Mouse (Mus musculus): ENCODE results near the gene Vmn1r230. TPM values are rescaled to one million over a fixed set of nuclear protein-coding genes. Genes with fewer than 3 reads are reported as not detected.

Vmn1r230 gene
- 0.24 TPM in 1 of 2 replicates, not detected in the other for polyA plus RNA-seq (2015; fragmentation: Nextera tagmentation; extraction: Ambion mirVana)

DNA sequence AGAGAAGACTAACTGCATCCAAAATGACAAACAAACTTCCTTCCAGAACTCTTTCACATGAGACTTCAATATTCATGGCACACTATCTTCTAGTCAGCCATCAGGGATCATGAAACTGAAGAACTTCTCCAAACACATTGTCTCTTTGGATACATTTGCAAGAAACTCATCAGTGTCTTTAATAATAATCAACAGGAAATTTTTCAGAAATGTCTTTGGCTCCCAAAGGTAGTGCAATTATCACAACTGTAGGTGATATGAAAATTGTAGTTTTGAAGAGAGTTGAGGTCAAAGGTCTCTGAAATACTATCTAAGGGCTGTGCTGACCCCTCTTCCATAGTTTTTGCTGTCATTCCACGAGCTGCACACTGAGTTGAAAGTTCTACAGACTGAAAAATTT lies at the start of gene Vmn1r230:
TSS of gene Vmn1r230 (plus strand) at position 301 of the 400 bp plus-strand sequence.
- Histone ChIP-seq H3K9ac (no peak within 1 kb of the TSS), H3K4me3 (replicated peaks) (no peak within 1 kb of the TSS), H3K36me3 (no peaks in the 10 kb centered on the region), H3K27ac (replicated peaks) (no peak within 1 kb of the TSS), H3K27me3 (no peaks in the 10 kb centered on the region), H3K4me1 (no peaks in the 10 kb centered on the region), H3K9me3 (replicated peaks) (no peaks in the 10 kb centered on the region), H3K4me2 (replicated peaks) (no peak within 1 kb of the TSS)
- WGBS: 15% methylated on average over 1 of the region's 1 CpGs
- ATAC-seq (ENCODE audit: insufficient number of reproducible peaks, low FRiP score, low TSS enrichment, low read depth): no peak

DNA sequence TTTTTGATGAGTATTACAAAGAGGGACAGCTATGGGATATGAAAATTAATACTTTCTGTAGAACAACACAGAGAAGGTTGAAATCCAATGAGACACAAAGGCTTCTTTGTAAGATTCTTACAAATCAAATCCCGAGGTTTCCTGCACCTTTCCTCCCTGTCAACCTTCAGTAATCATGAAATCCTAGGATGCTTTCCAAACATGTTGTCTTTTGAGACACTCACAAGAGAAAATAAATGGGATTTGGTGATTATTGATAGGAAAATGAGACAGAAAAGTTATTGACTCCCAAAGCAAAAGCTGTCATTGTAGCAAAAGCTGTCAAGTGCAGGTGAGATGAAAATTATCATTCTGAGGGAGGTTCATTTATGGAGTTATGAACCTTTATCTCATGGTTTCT lies 29.0 kb upstream of the Vmn1r230 start, which contains the start of gene Vmn1r229:
TSS of gene Vmn1r229 (plus strand) at position 301 of the 400 bp plus-strand sequence.
- Histone ChIP-seq H3K9ac (no peak within 1 kb of the TSS), H3K27ac (replicated peaks) (no peak within 1 kb of the TSS), H3K4me1 (no peaks in the 10 kb centered on the region), H3K27me3 (no peaks in the 10 kb centered on the region), H3K36me3 (no peaks in the 10 kb centered on the region), H3K4me3 (replicated peaks) (no peak within 1 kb of the TSS), H3K4me2 (replicated peaks) (no peak within 1 kb of the TSS), H3K9me3 (replicated peaks) (no peaks in the 10 kb centered on the region)
- WGBS: 61% methylated on average over 1 of the region's 1 CpGs
- no peak for ATAC-seq (ENCODE audit: insufficient number of reproducible peaks, low FRiP score, low TSS enrichment, low read depth)

Other genes with a start within 250 kb of the Vmn1r230 start
- 0.01 and 0.04 TPM in 2 replicates for gene Vmn2r110, start 244.0 kb upstream of the Vmn1r230 start, polyA plus RNA-seq (2015; fragmentation: Nextera tagmentation; extraction: Ambion mirVana)
- not detected in 2 replicates for gene Fpr-rs3, start 215.6 kb upstream of the Vmn1r230 start, polyA plus RNA-seq (2015; fragmentation: Nextera tagmentation; extraction: Ambion mirVana)
- not detected in 2 replicates for gene Vmn1r226, start 157.6 kb upstream of the Vmn1r230 start, polyA plus RNA-seq (2015; fragmentation: Nextera tagmentation; extraction: Ambion mirVana)
- gene Vmn1r227, start 110.6 kb upstream of the Vmn1r230 start, polyA plus RNA-seq (2015; fragmentation: Nextera tagmentation; extraction: Ambion mirVana): not detected in 2 replicates
- gene Vmn1r228, start 54.3 kb upstream of the Vmn1r230 start, polyA plus RNA-seq (2015; fragmentation: Nextera tagmentation; extraction: Ambion mirVana): 0.05 TPM in 1 of 2 replicates, not detected in the other
- not detected in 2 replicates for gene Vmn1r229, start 28.9 kb upstream of the Vmn1r230 start, polyA plus RNA-seq (2015; fragmentation: Nextera tagmentation; extraction: Ambion mirVana)
- not detected in 2 replicates for gene Vmn1r231, start 64.6 kb downstream of the Vmn1r230 start, polyA plus RNA-seq (2015; fragmentation: Nextera tagmentation; extraction: Ambion mirVana)
- not detected in 2 replicates for gene Vmn1r232, start 79.3 kb downstream of the Vmn1r230 start, polyA plus RNA-seq (2015; fragmentation: Nextera tagmentation; extraction: Ambion mirVana)
- gene Ppp2r1a, start 104.9 kb downstream of the Vmn1r230 start, polyA plus RNA-seq (2015; fragmentation: Nextera tagmentation; extraction: Ambion mirVana): 357 and 369 TPM in 2 replicates
- not detected in 2 replicates for gene Vmn1r233, start 156.0 kb downstream of the Vmn1r230 start, polyA plus RNA-seq (2015; fragmentation: Nextera tagmentation; extraction: Ambion mirVana)
- 15.8 and 17.0 TPM in 2 replicates for gene Zfp160, start 168.5 kb downstream of the Vmn1r230 start, polyA plus RNA-seq (2015; fragmentation: Nextera tagmentation; extraction: Ambion mirVana)